Mouse (Mus musculus) midbrain, embryonic 15.5 days (tissue): ENCODE data around the gene Tmem26. TPM values are rescaled to one million over a fixed set of nuclear protein-coding genes. Genes with fewer than 3 reads are reported as not detected.
"Not testable (repeated sequence)": the region's sequence is repeated elsewhere in the genome, so short reads cannot be mapped to it uniquely, and the experiment has no call there.

Experiments used
- ATAC-seq: fragments of 200-750 bp; cut with Nextera tagmentation; replicated peaks from 2 replicates; pipeline ENCODE4 v1.8.0; 2017; ENCODE audit warnings: moderate TSS enrichment
- H3K27ac ChIP-seq: fragments of 300-500 bp; sonication (generic); 2 replicates; pipeline ENCODE4 v1.5.1; 2015; ENCODE audit warnings: mild to moderate bottlenecking, inconsistent platforms
- H3K27me3 ChIP-seq: fragments of 300-500 bp; sonication (generic); replicated peaks from 2 replicates; pipeline ENCODE4 v1.6.1; 2015; ENCODE audit warnings: inconsistent platforms
- H3K36me3 ChIP-seq: fragments of 300-500 bp; sonication (generic); replicated peaks from 2 replicates; pipeline ENCODE4 v1.6.1; 2015; ENCODE audit warnings: inconsistent platforms
- H3K4me1 ChIP-seq: fragments of 300-500 bp; sonication (generic); 2 replicates; pipeline ENCODE4 v1.6.1; 2015; ENCODE audit warnings: inconsistent platforms
- H3K4me2 ChIP-seq: fragments of 300-500 bp; sonication (generic); 2 replicates; pipeline ENCODE4 v1.6.1; 2015; ENCODE audit warnings: inconsistent platforms, mild to moderate bottlenecking, moderate library complexity
- H3K4me3 ChIP-seq: fragments of 300-500 bp; sonication (generic); 2 replicates; pipeline ENCODE4 v1.5.1; 2015; ENCODE audit warnings: mild to moderate bottlenecking, inconsistent platforms
- H3K9ac ChIP-seq: fragments of 300-500 bp; sonication (generic); 2 replicates; pipeline ENCODE4 v1.6.1; 2015; ENCODE audit warnings: mild to moderate bottlenecking, inconsistent platforms
- H3K9me3 ChIP-seq: fragments of 300-500 bp; sonication (generic); 2 replicates; pipeline ENCODE4 v1.6.1; 2016; ENCODE audit warnings: inconsistent platforms
- WGBS: fragments of 180-500 bp; shearing (Covaris S2); methylation state at CpG from one replicate; pipeline ENCODE4 v1.1.7; 2015; ENCODE audit warnings: mixed read lengths; 5-methylcytosine and 5-hydroxymethylcytosine counted together
- polyA plus RNA-seq: library from polyadenylated mRNA; unstranded; fragments of >200 nt; fragmentation: Nextera tagmentation; extraction: Ambion mirVana; gene quantifications from 2 replicates; pipeline ENCODE4 v1.2.1, GENCODE M21; 2015

The Tmem26 gene
- polyA plus RNA-seq, 1 experiment from 2014 or later: 4.9 TPM

- no peaks in the 10 kb centered on the region for H3K36me3 ChIP-seq
- no peak overlapping the region for H3K27ac ChIP-seq
- no peaks in the 10 kb centered on the region for H3K27me3 ChIP-seq
- no peaks in the 10 kb centered on the region for H3K4me1 ChIP-seq
- H3K9me3 ChIP-seq: no peaks in the 10 kb centered on the region
- no peak overlapping the region for H3K4me2 ChIP-seq
- H3K4me3 ChIP-seq: no peak overlapping the region
- 90% methylated on average over 3 of the region's 3 CpGs for WGBS
- no peak for ATAC-seq
- H3K9ac ChIP-seq: no peak overlapping the region
Observed at GRCm38 (mm10) chr10:68715396-68715795, 8.1 kb upstream of the Tmem26 start.

GRCm38 (mm10) chr10:68718375-68718774 lies 5.1 kb upstream of the Tmem26 start:
- ATAC-seq: no peak
- Histone ChIP-seq H3K9ac (no peak overlapping the region), H3K36me3 (no peaks in the 10 kb centered on the region), H3K9me3 (no peaks in the 10 kb centered on the region), H3K27me3 (no peaks in the 10 kb centered on the region), H3K27ac (no peak overlapping the region), H3K4me1 (peaks cover 2% of the 10 kb centered on the region; the same call in 1 of the 2 replicates), H3K4me2 (no peak overlapping the region), H3K4me3 (no peak overlapping the region)
- WGBS: 77% methylated on average over 3 of the region's 3 CpGs

GRCm38 (mm10) chr10:68720887-68721400 lies 2.5 kb upstream of the Tmem26 start:
- Histone ChIP-seq H3K4me3 (no peak overlapping the region), H3K4me1 (peaks cover 15% of the 10 kb centered on the region), H3K36me3 (no peaks in the 10 kb centered on the region), H3K27me3 (peaks cover 4% of the 10 kb centered on the region), H3K4me2 (no peak overlapping the region), H3K27ac (no peak overlapping the region), H3K9ac (no peak overlapping the region), H3K9me3 (no peaks in the 10 kb centered on the region)
- no peak for ATAC-seq
- 71% methylated on average over 5 of the region's 5 CpGs for WGBS

GRCm38 (mm10) chr10:68723015-68723414 lies 431 bp upstream of the Tmem26 start:
- no peak overlapping the region for H3K9ac ChIP-seq
- peak overlapping the region; percentile 95; the same call in 1 of the 2 replicates for H3K4me2 ChIP-seq
- no peak overlapping the region for H3K4me3 ChIP-seq
- WGBS: 42% methylated on average over 7 of the region's 7 CpGs
- peaks cover 4% of the 10 kb centered on the region for H3K27me3 ChIP-seq
- H3K27ac ChIP-seq: no peak overlapping the region
- H3K4me1 ChIP-seq: peaks cover 15% of the 10 kb centered on the region
- H3K9me3 ChIP-seq: no peaks in the 10 kb centered on the region
- no peaks in the 10 kb centered on the region for H3K36me3 ChIP-seq
- ATAC-seq: no peak

GRCm38 (mm10) chr10:68724361-68724720 lies 895 bp downstream of the Tmem26 start:
- H3K27me3 ChIP-seq: peaks cover 4% of the 10 kb centered on the region
- no peaks in the 10 kb centered on the region for H3K36me3 ChIP-seq
- WGBS: 0% methylated on average over 11 of the region's 11 CpGs
- peak; percentile 78 for ATAC-seq
- no peak overlapping the region for H3K27ac ChIP-seq
- peak overlapping the region; percentile 40; the same call in 1 of the 2 replicates for H3K9ac ChIP-seq
- peak overlapping the region; percentile 47 for H3K4me3 ChIP-seq
- H3K4me1 ChIP-seq: peaks cover 15% of the 10 kb centered on the region
- H3K4me2 ChIP-seq: peak overlapping the region; percentile 95
- H3K9me3 ChIP-seq: no peaks in the 10 kb centered on the region

GRCm38 (mm10) chr10:68727464-68727863 lies 4.0 kb downstream of the Tmem26 start:
- ATAC-seq: no peak
- no peak overlapping the region for H3K4me2 ChIP-seq
- no peak overlapping the region for H3K9ac ChIP-seq
- no peak overlapping the region for H3K4me3 ChIP-seq
- no peaks in the 10 kb centered on the region for H3K36me3 ChIP-seq
- no peak overlapping the region for H3K27ac ChIP-seq
- WGBS: 75% methylated on average over 5 of the region's 5 CpGs
- peaks cover 4% of the 10 kb centered on the region for H3K27me3 ChIP-seq
- H3K9me3 ChIP-seq: no peaks in the 10 kb centered on the region
- peaks cover 15% of the 10 kb centered on the region for H3K4me1 ChIP-seq

- Histone ChIP-seq H3K4me1 (no peaks in the 10 kb centered on the region), H3K27me3 (no peaks in the 10 kb centered on the region), H3K4me3 (no peak overlapping the region), H3K4me2 (no peak overlapping the region), H3K9me3 (no peaks in the 10 kb centered on the region), H3K36me3 (no peaks in the 10 kb centered on the region), H3K9ac (no peak overlapping the region), H3K27ac (no peak overlapping the region)
- 94% methylated on average over 3 of the region's 3 CpGs for WGBS
- ATAC-seq: no peak
Observed at GRCm38 (mm10) chr10:68735621-68736020, 12.2 kb downstream of the Tmem26 start.

GRCm38 (mm10) chr10:68737391-68737790 lies 13.9 kb downstream of the Tmem26 start:
- no peaks in the 10 kb centered on the region for H3K27me3 ChIP-seq
- H3K9ac ChIP-seq: no peak overlapping the region
- H3K9me3 ChIP-seq: no peaks in the 10 kb centered on the region
- no peak overlapping the region for H3K4me3 ChIP-seq
- H3K36me3 ChIP-seq: no peaks in the 10 kb centered on the region
- H3K4me1 ChIP-seq: no peaks in the 10 kb centered on the region
- no peak for ATAC-seq
- no peak overlapping the region for H3K4me2 ChIP-seq
- WGBS: 74% methylated on average over 7 of the region's 7 CpGs
- no peak overlapping the region for H3K27ac ChIP-seq

- WGBS: 82% methylated on average over 1 of the region's 1 CpGs
- not testable (repeated sequence) for H3K4me1 ChIP-seq, H3K4me3 ChIP-seq, H3K27ac ChIP-seq, H3K4me2 ChIP-seq, H3K36me3 ChIP-seq, H3K9ac ChIP-seq, ATAC-seq, H3K27me3 ChIP-seq, H3K9me3 ChIP-seq
Observed at GRCm38 (mm10) chr10:68738981-68739380, 15.5 kb downstream of the Tmem26 start.

GRCm38 (mm10) chr10:68740251-68740650 lies 16.8 kb downstream of the Tmem26 start:
- Histone ChIP-seq H3K36me3 (no peaks in the 10 kb centered on the region), H3K4me1 (no peaks in the 10 kb centered on the region), H3K4me2 (no peak overlapping the region), H3K9ac (no peak overlapping the region), H3K4me3 (no peak overlapping the region), H3K27me3 (no peaks in the 10 kb centered on the region), H3K9me3 (no peaks in the 10 kb centered on the region), H3K27ac (no peak overlapping the region)
- 0 out of 2 replicates have a peak, but pooled peaks have one; percentile 60 for ATAC-seq
- WGBS: 33% methylated on average over 2 of the region's 2 CpGs

GRCm38 (mm10) chr10:68750921-68751320 lies 27.5 kb downstream of the Tmem26 start:
- no peak overlapping the region for H3K4me3 ChIP-seq
- H3K27me3 ChIP-seq: no peaks in the 10 kb centered on the region
- no peak overlapping the region for H3K9ac ChIP-seq
- no peak overlapping the region for H3K27ac ChIP-seq
- no peaks in the 10 kb centered on the region for H3K9me3 ChIP-seq
- ATAC-seq: no peak
- WGBS: 82% methylated on average over 7 of the region's 7 CpGs
- H3K4me2 ChIP-seq: no peak overlapping the region
- H3K4me1 ChIP-seq: no peaks in the 10 kb centered on the region
- no peaks in the 10 kb centered on the region for H3K36me3 ChIP-seq

- Histone ChIP-seq H3K9ac (no peak overlapping the region), H3K9me3 (no peaks in the 10 kb centered on the region), H3K27ac (no peak overlapping the region), H3K27me3 (no peaks in the 10 kb centered on the region), H3K4me3 (no peak overlapping the region), H3K36me3 (no peaks in the 10 kb centered on the region), H3K4me1 (no peaks in the 10 kb centered on the region), H3K4me2 (no peak overlapping the region)
- no peak for ATAC-seq
- WGBS: 57% methylated on average over 5 of the region's 5 CpGs
Observed at GRCm38 (mm10) chr10:68759238-68759637, 35.8 kb downstream of the Tmem26 start.

GRCm38 (mm10) chr10:68759789-68760188 lies 36.3 kb downstream of the Tmem26 start:
- WGBS: 63% methylated on average over 7 of the region's 7 CpGs
- H3K4me2 ChIP-seq: no peak overlapping the region
- H3K36me3 ChIP-seq: no peaks in the 10 kb centered on the region
- H3K4me3 ChIP-seq: no peak overlapping the region
- no peaks in the 10 kb centered on the region for H3K4me1 ChIP-seq
- H3K27ac ChIP-seq: no peak overlapping the region
- H3K9me3 ChIP-seq: no peaks in the 10 kb centered on the region
- H3K9ac ChIP-seq: no peak overlapping the region
- H3K27me3 ChIP-seq: no peaks in the 10 kb centered on the region
- no peak for ATAC-seq
